Mouse (Mus musculus) intestine, postnatal 0 days (tissue): ENCODE results near the gene Mettl26. TPM values are rescaled to one million over a fixed set of nuclear protein-coding genes. Genes with fewer than 3 reads are reported as not detected.
A peak's percentile ranks its signal among the peaks of the same experiment; 100 is the strongest.

ENCODE experiments used
- ATAC-seq: fragments of 200-750 bp; cut with Nextera tagmentation; 2 replicates; pipeline ENCODE4 v1.8.0; 2017; ENCODE audit warnings: mild to moderate bottlenecking, moderate TSS enrichment, moderate library complexity
- H3K27ac ChIP-seq: fragments of 300-500 bp; sonication (generic); 2 replicates; pipeline ENCODE4 v1.5.1; 2014; ENCODE audit warnings: mild to moderate bottlenecking, low read depth, low read length, moderate library complexity
- H3K27me3 ChIP-seq: fragments of 300-500 bp; sonication (generic); replicated peaks from 2 replicates; pipeline ENCODE4 v1.6.1; 2014; ENCODE audit warnings: low read length, mixed read lengths; ENCODE audit not compliant: control insufficient read depth, insufficient read depth
- H3K36me3 ChIP-seq: fragments of 300-500 bp; sonication (generic); 2 replicates; pipeline ENCODE4 v1.6.1; 2014; ENCODE audit warnings: mild to moderate bottlenecking, moderate library complexity; ENCODE audit not compliant: control insufficient read depth, insufficient read depth
- H3K4me1 ChIP-seq: fragments of 300-500 bp; sonication (generic); replicated peaks from 2 replicates; pipeline ENCODE4 v1.6.1; 2014; ENCODE audit warnings: antibody characterized with exemption, low read length, mixed read lengths; ENCODE audit not compliant: control insufficient read depth, insufficient read depth
- H3K4me2 ChIP-seq: fragments of 300-500 bp; sonication (generic); replicated peaks from 2 replicates; pipeline ENCODE4 v1.6.1; 2014; ENCODE audit warnings: low read depth, mild to moderate bottlenecking, moderate library complexity
- H3K4me3 ChIP-seq: fragments of 300-500 bp; sonication (generic); 2 replicates; pipeline ENCODE4 v1.5.1; 2014; ENCODE audit warnings: low read depth, low read length
- H3K9ac ChIP-seq: fragments of 300-500 bp; sonication (generic); 2 replicates; pipeline ENCODE4 v1.6.1; 2014; ENCODE audit warnings: mild to moderate bottlenecking, low read depth, low read length
- H3K9me3 ChIP-seq: fragments of 300-500 bp; sonication (generic); 2 replicates; pipeline ENCODE4 v1.6.1; 2016; ENCODE audit warnings: mixed run types; ENCODE audit not compliant: control insufficient read depth
- CTCF ChIP-seq: sonication (generic); IDR thresholded peaks from 2 replicates; pipeline ENCODE4 v1.5.1; 2016; ENCODE audit warnings: low read depth, mild to moderate bottlenecking, control low read depth, antibody characterized with exemption, moderate library complexity
- WGBS: fragments of 180-500 bp; shearing (Covaris S2); extraction: QIAGEN DNeasy Blood & Tissue Kit; methylation state at CpG from one replicate; pipeline ENCODE4 v1.1.7; 2014; 5-methylcytosine and 5-hydroxymethylcytosine counted together
- polyA plus RNA-seq: library from polyadenylated mRNA; unstranded; fragments of >200 nt; fragmentation: Nextera tagmentation; extraction: Ambion mirVana; gene quantifications from 2 replicates; pipeline ENCODE4 v1.2.1, GENCODE M21; 2015

Gene Mettl26
- polyA plus RNA-seq, 1 experiment from 2014 or later = 46.6 TPM

DNA sequence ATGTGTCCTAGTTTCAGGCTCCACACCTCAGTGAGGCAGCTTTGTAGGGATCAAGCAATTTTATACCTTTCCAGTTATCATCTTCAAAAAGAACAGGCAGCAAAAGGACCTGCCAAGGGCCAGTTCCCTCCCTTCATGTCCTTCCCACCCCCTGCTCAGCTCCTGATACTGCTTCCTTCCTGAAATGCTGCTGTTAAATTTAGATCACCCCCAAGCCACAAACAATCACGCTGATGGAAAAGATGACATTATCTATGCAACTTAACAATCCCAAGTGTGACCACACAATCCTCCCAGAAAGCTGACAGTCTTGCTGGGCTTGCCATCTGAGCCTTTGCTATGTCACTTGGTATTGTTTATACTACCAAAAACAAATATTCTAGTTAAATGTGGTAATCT is 39.0 kb downstream of the Mettl26 start:
- Histone ChIP-seq H3K9me3 (no peaks in the 10 kb centered on the region), H3K27ac (peak overlapping the region; percentile 50), H3K9ac (no peak overlapping the region), H3K27me3 (no peaks in the 10 kb centered on the region), H3K4me3 (no peak overlapping the region), H3K4me1 (peaks cover 23% of the 10 kb centered on the region), H3K4me2 (peak overlapping the region; percentile 32; the same call in 1 of the 2 replicates), H3K36me3 (no peaks in the 10 kb centered on the region)
- whole genome bisulfite sequencing = 56% methylated on average over 1 of the region's 1 CpGs
- no peak for ATAC-seq
- no peak for TF ChIP-seq CTCF

DNA sequence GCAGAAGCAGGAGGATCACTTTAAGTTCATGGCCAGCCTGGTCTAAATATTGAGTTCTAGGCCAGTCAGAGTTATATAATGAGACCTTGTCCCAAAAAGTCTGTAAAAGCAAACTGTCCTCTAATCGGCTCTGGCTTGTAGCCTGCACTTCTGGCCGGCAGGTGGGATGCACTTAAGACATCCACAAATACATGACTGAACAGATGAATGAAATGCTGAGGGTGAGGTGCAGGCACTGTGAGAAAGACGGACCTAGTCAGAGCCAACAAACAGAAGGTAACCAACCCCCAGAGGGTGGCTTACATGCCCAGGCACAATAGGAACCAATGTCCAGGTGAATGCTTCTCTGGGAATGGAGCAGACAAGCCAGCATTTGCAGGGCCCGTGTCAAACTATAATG is 39.4 kb downstream of the Mettl26 start:
- no peaks in the 10 kb centered on the region for H3K27me3 ChIP-seq
- no peak for TF ChIP-seq CTCF
- H3K4me2 ChIP-seq = no peak overlapping the region
- H3K27ac ChIP-seq = no peak overlapping the region
- no peak overlapping the region for H3K9ac ChIP-seq
- no peak for ATAC-seq
- no peak overlapping the region for H3K4me3 ChIP-seq
- peaks cover 23% of the 10 kb centered on the region for H3K4me1 ChIP-seq
- H3K36me3 ChIP-seq = no peaks in the 10 kb centered on the region
- H3K9me3 ChIP-seq = no peaks in the 10 kb centered on the region
- WGBS = 67% methylated on average over 4 of the region's 4 CpGs

DNA sequence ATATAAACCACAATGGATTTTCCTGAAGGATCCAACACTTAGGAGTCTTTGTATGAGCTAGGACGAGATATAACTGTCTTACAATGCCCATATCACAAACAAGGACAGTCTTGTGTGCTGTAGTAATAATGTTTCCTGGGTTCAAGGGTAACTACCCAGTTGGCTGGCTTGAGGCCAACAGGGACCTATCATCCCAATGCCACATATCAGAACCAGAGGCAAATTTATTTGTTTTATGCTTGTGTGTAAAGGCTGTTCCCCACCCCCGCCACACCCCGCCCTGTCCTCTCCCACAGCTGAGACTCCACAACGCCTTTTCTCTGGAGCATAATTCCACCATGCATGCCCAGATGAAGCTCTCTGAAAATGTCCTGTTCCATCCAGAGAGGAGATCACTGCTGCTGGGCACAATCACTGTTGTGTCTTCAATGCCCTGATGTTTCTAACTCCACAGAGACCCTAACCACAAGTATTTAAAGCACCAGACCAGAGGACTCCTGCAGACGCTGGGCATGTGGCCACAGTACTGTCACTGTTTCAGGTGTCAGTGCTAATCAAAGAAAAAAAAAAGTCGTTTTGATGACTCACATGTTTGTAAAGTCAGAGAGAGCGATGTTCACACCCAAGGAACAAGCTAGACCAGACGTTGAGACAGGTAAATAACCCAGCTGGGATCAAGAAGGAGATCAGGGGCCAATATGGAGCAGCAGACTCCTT is 42.2 kb downstream of the Mettl26 start:
- H3K9me3 ChIP-seq = no peaks in the 10 kb centered on the region
- H3K4me3 ChIP-seq = no peak overlapping the region
- ATAC-seq = no peak
- no peak overlapping the region for H3K9ac ChIP-seq
- H3K27ac ChIP-seq = peak overlapping the region; percentile 60
- H3K4me1 ChIP-seq = peaks cover 17% of the 10 kb centered on the region
- WGBS = 29% methylated on average over 8 of the region's 8 CpGs
- no peak for TF ChIP-seq CTCF
- H3K4me2 ChIP-seq = peak overlapping the region; percentile 89
- H3K27me3 ChIP-seq = no peaks in the 10 kb centered on the region
- no peaks in the 10 kb centered on the region for H3K36me3 ChIP-seq

DNA sequence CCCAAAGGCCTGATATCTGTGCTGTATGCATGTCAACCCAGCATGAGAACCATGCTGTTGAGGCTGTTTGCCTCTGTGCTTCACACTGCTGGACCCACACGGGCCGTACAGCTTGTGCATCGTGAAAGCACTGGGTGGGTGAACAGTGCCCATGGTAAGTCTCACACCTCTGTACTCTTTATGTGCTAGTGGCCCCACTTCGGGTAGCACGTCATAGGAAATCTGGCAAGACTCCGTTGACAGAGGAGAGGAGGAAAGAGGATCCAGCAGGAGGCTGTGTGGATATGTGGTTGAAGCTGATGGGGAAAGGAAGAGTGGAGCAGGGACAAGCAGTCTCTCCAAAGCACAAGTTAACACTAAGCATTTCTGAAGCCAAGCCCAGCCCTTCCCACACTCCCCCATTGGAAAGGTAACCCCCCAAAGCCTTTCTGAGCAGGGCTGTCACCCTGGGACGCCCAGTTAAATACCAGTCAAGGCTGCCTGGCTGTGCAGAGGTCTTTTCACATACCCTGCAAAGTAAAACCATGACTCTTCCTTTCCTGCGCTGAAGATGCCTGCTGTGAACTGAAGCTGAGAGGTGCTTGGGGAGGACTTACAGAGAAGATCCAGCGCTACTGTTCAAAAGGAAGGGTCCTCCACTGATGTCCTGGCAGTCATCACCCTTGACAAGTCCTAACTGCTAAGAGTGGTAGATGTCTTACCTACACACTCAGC is 43.3 kb downstream of the Mettl26 start:
- Histone ChIP-seq H3K9ac (peak overlapping the region; percentile 83), H3K9me3 (no peaks in the 10 kb centered on the region), H3K36me3 (no peaks in the 10 kb centered on the region), H3K27ac (peak overlapping the region; percentile 60), H3K4me1 (peaks cover 17% of the 10 kb centered on the region), H3K4me2 (peak overlapping the region; percentile 89), H3K27me3 (no peaks in the 10 kb centered on the region), H3K4me3 (peak overlapping the region; percentile 75)
- ATAC-seq = no peak
- no peak for TF ChIP-seq CTCF
- 72% methylated on average over 9 of the region's 9 CpGs for WGBS

DNA sequence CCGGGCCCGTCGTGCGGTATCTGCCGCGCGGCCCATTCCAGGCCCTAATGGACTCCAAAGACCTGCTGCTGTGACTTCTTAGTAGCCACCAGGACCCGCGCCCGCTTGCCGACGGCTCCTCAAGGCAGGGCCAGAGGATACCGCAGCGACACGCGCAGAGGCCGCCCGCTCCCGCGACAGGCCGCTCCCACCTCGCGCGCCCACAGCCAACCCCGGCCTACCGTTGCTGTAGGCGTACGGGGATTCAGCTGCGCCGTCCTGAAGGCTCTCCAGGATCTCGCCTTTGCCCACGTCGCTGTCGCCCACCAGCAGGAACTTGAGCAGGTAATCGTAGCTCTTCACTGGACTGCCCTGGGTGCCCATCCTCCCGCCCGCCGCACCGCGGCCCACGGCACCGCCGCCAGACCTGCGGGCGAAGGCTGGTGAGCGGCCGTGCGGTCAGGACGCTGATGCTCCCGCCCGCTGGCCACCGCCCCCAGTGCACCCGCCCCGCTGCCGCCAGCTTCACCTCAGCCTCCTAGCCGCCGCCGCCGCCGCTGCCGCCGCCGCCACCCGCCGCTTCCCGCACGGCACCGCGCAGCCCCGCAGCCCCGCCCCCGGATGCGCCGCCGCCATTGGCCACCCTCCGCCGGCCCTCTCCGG is 44.4 kb downstream of the Mettl26 start, which contains the start of gene Rab40c:
Rab40c (minus strand) TSS at position 584 of the 642 bp plus-strand sequence.
- Histone ChIP-seq H3K27me3 (no peaks in the 10 kb centered on the region), H3K27ac (peak within 1 kb of the TSS; percentile 89), H3K4me2 (peak within 1 kb of the TSS; percentile 89), H3K9ac (peak within 1 kb of the TSS; percentile 83), H3K36me3 (no peaks in the 10 kb centered on the region), H3K4me3 (peak within 1 kb of the TSS; percentile 75), H3K4me1 (peaks cover 17% of the 10 kb centered on the region), H3K9me3 (no peaks in the 10 kb centered on the region)
- WGBS = 0% methylated on average over 55 of the region's 78 CpGs
- no peak for TF ChIP-seq CTCF
- no peak for ATAC-seq
